Mouse (Mus musculus) liver, embryonic 16.5 days (tissue): ENCODE data around the gene Jag1. TPM values are rescaled to one million over a fixed set of nuclear protein-coding genes. Genes with fewer than 3 reads are reported as not detected.

Source experiments
- ATAC-seq: fragments of 200-750 bp; cut with Nextera tagmentation; 2 replicates; pipeline ENCODE4 v1.8.0; 2017; ENCODE audit warnings: low read depth, mild to moderate bottlenecking, moderate number of reproducible peaks, moderate library complexity
- H3K27ac ChIP-seq: fragments of 300-500 bp; sonication (generic); 2 replicates; pipeline ENCODE4 v1.5.1; 2014; ENCODE audit warnings: mild to moderate bottlenecking, low read length
- H3K27me3 ChIP-seq: fragments of 300-500 bp; sonication (generic); 2 replicates; pipeline ENCODE4 v1.6.1; 2014; ENCODE audit warnings: low read depth, low read length, mixed read lengths; ENCODE audit not compliant: control insufficient read depth, insufficient read depth
- H3K36me3 ChIP-seq: fragments of 300-500 bp; sonication (generic); 2 replicates; pipeline ENCODE4 v1.6.1; 2014; ENCODE audit warnings: mild to moderate bottlenecking; ENCODE audit not compliant: control insufficient read depth, insufficient read depth
- H3K4me1 ChIP-seq: fragments of 300-500 bp; sonication (generic); 2 replicates; pipeline ENCODE4 v1.6.1; 2014; ENCODE audit warnings: low read depth, low read length, mixed read lengths; ENCODE audit not compliant: control insufficient read depth
- H3K4me2 ChIP-seq: fragments of 300-500 bp; sonication (generic); 2 replicates; pipeline ENCODE4 v1.6.1; 2014; ENCODE audit warnings: low read depth, low read length, mixed read lengths
- H3K4me3 ChIP-seq: fragments of 300-500 bp; sonication (generic); 2 replicates; pipeline ENCODE4 v1.5.1; 2014; ENCODE audit warnings: low read depth, mild to moderate bottlenecking, low read length
- H3K9ac ChIP-seq: fragments of 300-500 bp; sonication (generic); 2 replicates; pipeline ENCODE4 v1.6.1; 2014; ENCODE audit warnings: low read depth, low read length
- H3K9me3 ChIP-seq: fragments of 300-500 bp; sonication (generic); replicated peaks from 2 replicates; pipeline ENCODE4 v1.6.1; 2016; ENCODE audit warnings: low read length; ENCODE audit not compliant: control insufficient read depth
- WGBS: fragments of 180-500 bp; shearing (Covaris S2); extraction: QIAGEN DNeasy Blood & Tissue Kit; methylation state at CpG from one replicate; pipeline ENCODE4 v1.1.7; 2014; ENCODE audit not compliant: insufficient replicate concordance; 5-methylcytosine and 5-hydroxymethylcytosine counted together
- polyA plus RNA-seq: library from polyadenylated mRNA; unstranded; fragments of >200 nt; fragmentation: Nextera tagmentation; extraction: Ambion mirVana; gene quantifications from 2 replicates; pipeline ENCODE4 v1.2.1, GENCODE M21; 2015

Jag1 gene
- 0.81 and 0.89 TPM in 2 replicates for polyA plus RNA-seq

GRCm38 (mm10) chr2:137116025-137116674 lies at the start of gene Jag1:
Jag1 (minus strand) TSS chr2:137116644.
- WGBS: under 1% methylated on average over 59 of the region's 59 CpGs
- ATAC-seq: no peak

GRCm38 (mm10) chr2:137156018-137156417 lies 39.6 kb upstream of the Jag1 start:
- no peak overlapping the region for H3K27ac ChIP-seq
- no peaks in the 10 kb centered on the region for H3K36me3 ChIP-seq
- no peaks in the 10 kb centered on the region for H3K9me3 ChIP-seq
- no peaks in the 10 kb centered on the region for H3K27me3 ChIP-seq
- no peak overlapping the region for H3K4me2 ChIP-seq
- WGBS: 48% methylated on average over 1 of the region's 1 CpGs
- no peak overlapping the region for H3K4me3 ChIP-seq
- H3K9ac ChIP-seq: no peak overlapping the region
- no peaks in the 10 kb centered on the region for H3K4me1 ChIP-seq
- ATAC-seq: no peak

More at GRCm38 (mm10) chr2:137116025-137116674, at the start of gene Jag1:
- H3K27ac ChIP-seq: peak within 1 kb of the TSS; percentile 74
- peak within 1 kb of the TSS; percentile 68 for H3K9ac ChIP-seq
- peaks cover 5% of the 10 kb centered on the region; the same call in 1 of the 2 replicates for H3K4me1 ChIP-seq
- peaks cover 48% of the 10 kb centered on the region for H3K27me3 ChIP-seq
- no peaks in the 10 kb centered on the region for H3K36me3 ChIP-seq
- H3K4me2 ChIP-seq: peak within 1 kb of the TSS; percentile 73
- H3K4me3 ChIP-seq: peak within 1 kb of the TSS; percentile 66
- H3K9me3 ChIP-seq: no peaks in the 10 kb centered on the region

- peak; percentile 48; the same call in 1 of the 2 replicates for ATAC-seq
- H3K4me1 ChIP-seq: no peaks in the 10 kb centered on the region
- H3K9me3 ChIP-seq: no peaks in the 10 kb centered on the region
- no peaks in the 10 kb centered on the region for H3K36me3 ChIP-seq
- no peak overlapping the region for H3K9ac ChIP-seq
- H3K27me3 ChIP-seq: no peaks in the 10 kb centered on the region
- H3K4me3 ChIP-seq: no peak overlapping the region
- WGBS: 46% methylated on average over 4 of the region's 4 CpGs
- H3K27ac ChIP-seq: no peak overlapping the region
- no peak overlapping the region for H3K4me2 ChIP-seq
Observed at GRCm38 (mm10) chr2:137153825-137154224, 37.4 kb upstream of the Jag1 start.

- Histone ChIP-seq H3K4me2 (no peak overlapping the region), H3K4me3 (no peak overlapping the region), H3K9ac (no peak overlapping the region), H3K36me3 (no peaks in the 10 kb centered on the region), H3K9me3 (no peaks in the 10 kb centered on the region), H3K4me1 (no peaks in the 10 kb centered on the region), H3K27ac (no peak overlapping the region), H3K27me3 (no peaks in the 10 kb centered on the region)
- 64% methylated on average over 10 of the region's 10 CpGs for WGBS
- no peak for ATAC-seq
Observed at GRCm38 (mm10) chr2:137153172-137153667, 36.8 kb upstream of the Jag1 start.

- WGBS: 74% methylated on average over 3 of the region's 3 CpGs
- Histone ChIP-seq H3K4me1 (no peaks in the 10 kb centered on the region), H3K4me3 (no peak overlapping the region), H3K9me3 (no peaks in the 10 kb centered on the region), H3K9ac (no peak overlapping the region), H3K27me3 (no peaks in the 10 kb centered on the region), H3K27ac (no peak overlapping the region), H3K36me3 (no peaks in the 10 kb centered on the region), H3K4me2 (no peak overlapping the region)
- ATAC-seq: no peak
Observed at GRCm38 (mm10) chr2:137150953-137151352, 34.5 kb upstream of the Jag1 start.

GRCm38 (mm10) chr2:137146938-137147666 lies 30.7 kb upstream of the Jag1 start:
- no peaks in the 10 kb centered on the region for H3K4me1 ChIP-seq
- WGBS: 62% methylated on average over 2 of the region's 2 CpGs
- no peaks in the 10 kb centered on the region for H3K9me3 ChIP-seq
- H3K4me2 ChIP-seq: no peak overlapping the region
- no peak overlapping the region for H3K4me3 ChIP-seq
- H3K27me3 ChIP-seq: no peaks in the 10 kb centered on the region
- ATAC-seq: no peak
- no peak overlapping the region for H3K27ac ChIP-seq
- H3K9ac ChIP-seq: no peak overlapping the region
- no peaks in the 10 kb centered on the region for H3K36me3 ChIP-seq

GRCm38 (mm10) chr2:137138063-137138462 lies 21.6 kb upstream of the Jag1 start:
- Histone ChIP-seq H3K27me3 (no peaks in the 10 kb centered on the region), H3K9me3 (no peaks in the 10 kb centered on the region)
- ATAC-seq: 0 out of 2 replicates have a peak, but pooled peaks have one; percentile 41

GRCm38 (mm10) chr2:137134035-137134434 lies 17.6 kb upstream of the Jag1 start:
- WGBS: 45% methylated on average over 5 of the region's 5 CpGs
- no peaks in the 10 kb centered on the region for H3K4me1 ChIP-seq
- no peak overlapping the region for H3K4me3 ChIP-seq
- H3K4me2 ChIP-seq: no peak overlapping the region
- no peaks in the 10 kb centered on the region for H3K36me3 ChIP-seq
- no peak overlapping the region for H3K27ac ChIP-seq
- no peaks in the 10 kb centered on the region for H3K27me3 ChIP-seq
- no peaks in the 10 kb centered on the region for H3K9me3 ChIP-seq
- no peak for ATAC-seq
- H3K9ac ChIP-seq: no peak overlapping the region

More at GRCm38 (mm10) chr2:137138063-137138462, 21.6 kb upstream of the Jag1 start:
- Histone ChIP-seq H3K27ac (no peak overlapping the region), H3K4me2 (no peak overlapping the region), H3K4me1 (no peaks in the 10 kb centered on the region), H3K9ac (no peak overlapping the region), H3K4me3 (no peak overlapping the region), H3K36me3 (no peaks in the 10 kb centered on the region)
- WGBS: 45% methylated on average over 1 of the region's 1 CpGs

GRCm38 (mm10) chr2:137124861-137125260 lies 8.4 kb upstream of the Jag1 start:
- no peaks in the 10 kb centered on the region for H3K36me3 ChIP-seq
- H3K9me3 ChIP-seq: no peaks in the 10 kb centered on the region
- H3K27ac ChIP-seq: no peak overlapping the region
- H3K4me2 ChIP-seq: no peak overlapping the region
- no peak for ATAC-seq
- no peaks in the 10 kb centered on the region for H3K4me1 ChIP-seq
- no peak overlapping the region for H3K4me3 ChIP-seq
- 51% methylated on average over 1 of the region's 1 CpGs for WGBS
- no peaks in the 10 kb centered on the region for H3K27me3 ChIP-seq
- H3K9ac ChIP-seq: no peak overlapping the region
